Mouse (Mus musculus) cerebellum, adult 11 months (tissue): ENCODE results near the gene Gm45140.

Source experiments
- DNase-seq: peaks from one replicate; pipeline ENCODE4 v3.0.0; 2022

Gene Gm45140

DNA sequence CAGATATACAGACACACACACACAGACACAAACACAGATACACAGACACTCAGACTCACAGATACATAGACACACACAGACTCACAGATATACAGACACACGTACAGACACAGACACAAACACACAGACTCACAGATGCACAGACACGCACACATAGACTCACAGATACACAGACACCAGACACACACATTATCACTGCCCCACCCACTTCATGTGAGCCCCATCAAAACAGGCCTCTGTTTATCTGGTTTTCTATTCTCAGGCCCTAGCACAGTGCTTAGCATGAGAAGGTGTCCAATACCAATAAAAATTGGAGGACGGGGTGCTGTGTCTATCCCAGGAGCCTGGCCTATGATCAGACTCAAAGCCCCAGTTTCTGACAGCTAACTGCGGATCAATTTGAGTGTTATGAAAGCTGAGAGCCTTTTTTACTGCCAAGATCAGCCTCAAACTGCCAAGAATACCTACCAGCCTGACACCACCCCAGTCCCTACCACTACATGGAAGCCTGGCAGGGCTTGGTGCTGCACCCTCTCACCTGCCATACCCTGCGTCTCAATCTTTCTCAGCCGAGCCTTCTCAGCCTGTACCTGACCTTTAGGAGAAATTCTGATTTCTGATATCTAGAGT is 39.2 kb downstream of the Gm45140 start:
- no peak for DNase-seq

- peak; percentile 61 for DNase-seq
Measured at GRCm38 (mm10) chr6:87795385-87796150, 40.0 kb downstream of the Gm45140 start.

- DNase-seq = peak; percentile 77
Measured at GRCm38 (mm10) chr6:87793821-87794510, 41.6 kb downstream of the Gm45140 start.

GRCm38 (mm10) chr6:87791826-87792225 is 43.8 kb downstream of the Gm45140 start:
- peak; percentile 26 for DNase-seq

DNA sequence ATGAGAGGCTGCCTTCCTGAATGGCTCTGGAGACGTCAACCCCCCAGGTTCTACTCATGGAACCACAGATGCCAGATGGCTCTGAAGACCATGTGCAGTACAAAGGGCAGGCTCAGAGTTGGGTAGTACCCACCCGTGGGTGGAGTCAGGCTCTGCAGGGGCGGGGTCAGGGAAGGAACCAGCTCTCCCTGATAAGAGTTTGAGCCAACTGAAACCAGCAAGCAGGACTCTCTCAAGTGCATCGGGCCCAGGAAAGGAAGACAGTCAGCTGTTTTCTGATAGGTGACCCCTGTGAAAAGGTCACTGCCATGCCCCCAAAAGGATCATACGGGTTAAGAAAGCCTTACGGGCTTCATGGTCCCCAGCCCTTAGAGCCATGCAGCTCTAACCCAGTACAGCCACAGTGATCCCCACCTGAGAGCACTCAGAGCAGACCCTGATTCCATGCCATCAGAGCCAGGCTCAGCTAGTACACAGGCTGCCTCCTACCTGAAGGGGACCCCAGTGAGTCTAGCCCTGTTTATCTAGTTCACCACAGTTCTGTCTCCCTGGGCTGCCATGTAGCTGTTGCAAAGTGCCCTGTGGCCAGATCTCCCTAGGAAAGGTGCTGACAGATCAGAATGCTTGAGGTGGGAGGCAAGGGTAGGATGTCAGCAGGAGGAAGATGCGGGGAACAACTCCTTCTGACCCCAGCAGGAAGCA is 44.7 kb downstream of the Gm45140 start:
- no peak for DNase-seq

- no peak for DNase-seq
Measured at GRCm38 (mm10) chr6:87789791-87790190, 45.8 kb downstream of the Gm45140 start.

DNA sequence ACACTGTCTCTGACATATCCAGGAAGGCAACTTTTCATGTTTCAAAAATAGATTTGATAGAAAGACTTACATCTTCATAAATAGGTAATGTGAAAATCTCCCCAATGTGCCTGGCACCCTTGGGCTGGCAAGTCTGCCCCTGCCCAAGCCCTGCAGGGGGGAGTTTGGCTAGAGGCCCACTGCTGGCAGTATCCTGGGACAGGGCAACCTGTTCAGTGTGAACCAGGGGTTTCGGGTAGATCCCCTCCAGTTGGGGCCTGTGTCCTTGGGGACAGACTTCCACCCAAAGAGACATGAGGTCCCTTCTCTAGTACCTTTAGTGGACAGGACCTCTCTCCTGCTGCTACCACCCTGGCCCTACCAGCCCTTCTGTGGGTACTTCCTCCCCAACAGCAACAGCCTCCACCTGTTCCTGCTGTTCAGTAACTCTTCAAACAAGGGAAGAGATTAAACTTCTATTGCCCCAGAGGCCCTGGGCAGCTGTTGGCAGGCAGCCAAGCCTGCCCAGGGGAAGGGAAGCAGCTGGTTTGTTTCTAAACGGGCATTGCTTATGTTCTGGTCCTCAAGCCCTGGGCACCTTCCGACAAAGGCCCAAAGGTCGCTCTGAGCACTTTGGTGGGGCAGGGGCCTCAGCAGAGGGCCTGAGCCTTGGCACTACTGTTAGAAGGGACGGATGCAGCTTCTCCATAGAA is 46.6 kb downstream of the Gm45140 start:
- DNase-seq = no peak

GRCm38 (mm10) chr6:87788266-87788895 is 47.2 kb downstream of the Gm45140 start:
- no peak for DNase-seq

DNA sequence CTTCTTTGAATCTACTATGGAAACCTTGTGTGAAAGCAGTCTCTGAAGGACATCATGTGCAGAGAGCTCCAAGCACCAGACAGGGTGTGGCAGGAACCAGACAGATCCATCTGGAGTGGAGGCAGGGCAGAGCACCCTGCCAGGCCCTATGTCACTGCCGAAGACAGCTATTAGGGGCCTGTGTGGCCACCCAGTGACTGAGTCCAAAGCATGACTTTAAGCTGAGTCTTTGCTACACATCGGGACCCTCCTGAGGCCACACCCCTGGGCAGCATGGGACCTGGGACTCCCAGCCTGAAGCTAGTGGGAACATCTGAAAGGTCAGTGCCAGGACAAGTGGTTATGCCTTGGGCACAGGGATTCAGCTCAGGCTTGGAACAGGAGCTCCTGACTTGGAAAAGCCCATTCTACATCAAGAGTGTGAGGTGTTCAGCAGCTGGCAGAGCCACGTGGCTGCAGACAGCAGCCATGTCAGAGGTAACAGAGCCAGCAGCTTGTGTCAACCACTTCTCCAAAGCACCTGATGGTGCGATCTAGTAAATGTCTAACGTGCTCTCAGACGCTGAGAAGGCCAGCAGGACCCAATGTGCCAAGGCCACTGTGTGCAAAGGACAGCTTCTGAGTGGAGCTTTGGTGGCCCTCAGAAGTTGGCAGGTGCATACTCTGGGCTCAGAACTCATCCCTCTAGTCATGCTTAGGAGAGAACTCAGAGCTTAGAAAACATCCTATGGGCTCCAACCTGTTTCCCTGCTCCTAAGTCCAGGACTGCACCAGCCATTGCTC is 48.3 kb downstream of the Gm45140 start:
- DNase-seq = no peak

GRCm38 (mm10) chr6:87786621-87787020 is 49.0 kb downstream of the Gm45140 start:
- no peak for DNase-seq

GRCm38 (mm10) chr6:87784033-87784432 is 51.6 kb downstream of the Gm45140 start:
- no peak for DNase-seq

DNA sequence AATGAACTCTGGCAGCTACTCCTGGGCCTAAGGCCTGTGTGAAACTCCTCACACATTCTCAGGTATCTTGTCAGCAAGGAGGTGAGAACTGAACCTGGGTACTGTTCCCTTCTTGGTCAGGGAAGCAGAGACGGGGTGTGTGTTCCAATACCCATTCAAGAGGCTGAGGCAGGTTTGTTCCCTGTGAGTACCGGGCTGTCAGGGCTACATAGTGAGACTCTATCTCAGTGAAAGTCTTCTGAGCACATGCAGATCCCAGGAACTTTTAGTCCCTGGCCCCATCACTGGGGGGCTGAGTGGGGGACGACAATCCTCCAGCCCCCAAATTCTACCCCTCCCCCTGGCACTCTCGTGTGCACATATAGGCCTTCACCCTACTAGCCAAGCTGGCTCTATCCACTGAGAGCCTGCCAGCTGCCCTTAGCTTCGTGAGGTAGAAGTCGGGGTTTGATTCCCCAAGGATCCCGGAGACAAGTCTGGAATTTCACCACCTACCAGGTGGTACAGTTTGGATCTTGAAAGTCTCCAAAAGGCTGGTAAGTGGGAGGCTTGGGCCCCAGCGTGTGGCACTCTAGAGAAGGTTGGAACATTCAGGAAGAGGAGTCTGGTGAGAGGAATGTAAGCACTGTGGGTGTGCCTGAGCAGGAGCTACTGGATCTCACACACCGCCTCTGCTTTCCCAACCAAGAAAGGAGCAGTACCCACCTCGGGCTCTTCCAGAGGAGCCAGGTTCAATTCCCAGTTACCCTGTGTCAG is 54.9 kb downstream of the Gm45140 start:
- DNase-seq = no peak

- DNase-seq = no peak
Measured at GRCm38 (mm10) chr6:87779174-87780165, 56.1 kb downstream of the Gm45140 start.

DNA sequence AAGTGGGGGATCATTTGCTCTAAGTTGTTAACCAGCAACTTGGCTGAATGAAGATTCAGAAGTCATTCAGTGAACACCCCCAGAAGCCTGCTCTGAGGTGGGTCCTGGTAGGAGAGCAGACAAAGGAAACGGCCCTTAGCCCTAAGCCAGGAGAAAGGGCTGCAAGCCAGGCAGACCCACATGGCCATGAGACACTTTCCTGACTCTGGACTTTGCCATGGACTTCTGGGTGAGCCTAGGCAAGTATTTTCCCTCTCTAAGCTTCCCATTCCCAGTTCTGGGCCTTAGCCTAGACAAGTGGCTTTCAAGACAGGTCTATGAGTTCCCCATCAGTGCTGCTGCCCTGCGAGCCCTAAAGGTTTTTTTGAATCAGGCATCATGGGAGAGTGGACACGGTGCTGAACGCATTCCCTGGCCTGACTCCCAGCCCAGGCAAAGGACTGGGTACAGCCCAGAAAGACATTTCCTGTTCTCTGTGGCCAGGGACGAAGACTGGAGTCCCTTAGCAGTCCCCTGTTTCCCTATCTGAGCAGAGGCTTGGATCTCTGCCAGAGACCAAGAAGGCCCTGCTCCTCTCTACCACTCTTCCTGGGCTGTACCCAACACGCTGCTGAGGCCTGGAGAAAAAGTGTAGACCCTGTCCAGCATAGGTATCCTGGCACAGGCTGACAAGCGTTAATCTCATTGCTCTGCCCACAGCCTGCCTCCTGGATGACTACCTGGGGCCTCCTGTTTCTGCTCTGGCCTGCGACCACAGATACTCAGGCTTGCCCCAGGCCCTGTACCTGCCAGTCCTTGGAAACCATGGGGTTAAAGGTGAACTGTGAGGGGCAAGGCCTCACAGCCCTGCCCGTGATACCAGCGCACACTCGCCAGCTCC is 57.1 kb downstream of the Gm45140 start:
- no peak for DNase-seq

DNA sequence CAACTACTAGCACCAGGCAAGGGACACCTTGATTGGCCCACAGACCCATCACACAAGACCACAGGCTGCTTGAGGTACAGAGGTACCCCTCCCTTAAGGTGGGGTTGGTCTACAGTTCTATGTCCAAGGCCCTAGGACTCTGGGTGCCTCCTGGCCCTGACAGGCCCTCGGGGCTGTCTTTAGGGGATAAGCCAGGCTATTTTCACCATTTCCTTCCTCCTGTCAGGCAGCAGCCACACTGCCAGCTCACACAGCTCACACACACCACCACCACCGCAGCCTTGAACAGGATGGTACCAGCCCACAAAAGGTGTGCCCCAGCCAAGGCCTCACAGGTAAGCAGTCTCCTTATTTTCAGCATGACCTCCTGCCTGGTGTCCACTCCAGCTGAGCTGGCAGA is 57.8 kb downstream of the Gm45140 start, which contains the start of gene Gp9:
TSS of gene Gp9 (plus strand) at position 231 of the 400 bp plus-strand sequence.
- no peak for DNase-seq

DNA sequence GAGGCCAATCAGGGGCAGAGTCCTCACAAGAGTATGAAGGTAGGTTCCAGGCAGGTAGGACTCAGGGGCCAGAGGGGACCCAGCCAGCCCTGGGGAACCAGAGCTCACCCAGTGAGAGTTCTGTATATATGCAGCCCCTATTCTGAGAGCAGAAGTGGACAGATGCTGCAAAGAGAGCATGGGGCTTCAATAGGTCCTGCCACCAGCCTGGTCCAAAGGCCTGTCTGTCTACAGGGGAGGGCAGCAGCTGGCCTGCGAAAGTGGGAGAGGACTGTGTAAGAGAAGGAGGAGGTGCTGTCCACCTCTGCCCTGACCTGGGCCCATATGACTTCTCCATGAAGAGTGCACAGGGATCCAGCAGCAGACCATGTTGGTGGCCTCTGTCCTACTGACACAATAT is 58.9 kb downstream of the Gm45140 start:
- DNase-seq = no peak

- DNase-seq = no peak
Measured at GRCm38 (mm10) chr6:87775588-87776245, 59.9 kb downstream of the Gm45140 start.

- no peak for DNase-seq
Measured at GRCm38 (mm10) chr6:87774909-87775308, 60.7 kb downstream of the Gm45140 start.
